Mouse (Mus musculus): ENCODE results near the gene Spsb1.

Gene Spsb1

GRCm38 (mm10) chr4:149983921-149984645, 29.2 kb upstream of the Spsb1 start:
- DNase-seq, result no peak

- DNase-seq, result no peak
Measured at GRCm38 (mm10) chr4:149982154-149982553, 27.3 kb upstream of the Spsb1 start.

GRCm38 (mm10) chr4:149979819-149980308, 25.0 kb upstream of the Spsb1 start:
- DNase-seq, result peak; percentile 85

GRCm38 (mm10) chr4:149978820-149979219, 24.0 kb upstream of the Spsb1 start:
- DNase-seq, result no peak

GRCm38 (mm10) chr4:149977801-149978544, 23.1 kb upstream of the Spsb1 start:
- DNase-seq, result no peak

GRCm38 (mm10) chr4:149977181-149977580, 22.3 kb upstream of the Spsb1 start:
- DNase-seq, result no peak

- DNase-seq, result no peak
Measured at GRCm38 (mm10) chr4:149975730-149976254, 20.9 kb upstream of the Spsb1 start.

- DNase-seq, result no peak
Measured at GRCm38 (mm10) chr4:149975291-149975690, 20.4 kb upstream of the Spsb1 start.

- no peak for DNase-seq
Measured at GRCm38 (mm10) chr4:149971393-149971792, 16.6 kb upstream of the Spsb1 start.

- no peak for DNase-seq
Measured at GRCm38 (mm10) chr4:149968526-149968925, 13.7 kb upstream of the Spsb1 start.

- no peak for DNase-seq
Measured at GRCm38 (mm10) chr4:149966963-149967362, 12.1 kb upstream of the Spsb1 start.

GRCm38 (mm10) chr4:149966252-149966651, 11.4 kb upstream of the Spsb1 start:
- DNase-seq, result no peak

- DNase-seq, result no peak
Measured at GRCm38 (mm10) chr4:149965672-149966071, 10.8 kb upstream of the Spsb1 start.

GRCm38 (mm10) chr4:149965242-149965641, 10.4 kb upstream of the Spsb1 start:
- DNase-seq, result no peak

- no peak for DNase-seq
Measured at GRCm38 (mm10) chr4:149964770-149965169, 9.9 kb upstream of the Spsb1 start.

GRCm38 (mm10) chr4:149964285-149964684, 9.4 kb upstream of the Spsb1 start:
- no peak for DNase-seq

- no peak for DNase-seq
Measured at GRCm38 (mm10) chr4:149960391-149960790, 5.5 kb upstream of the Spsb1 start.

- DNase-seq, result no peak
Measured at GRCm38 (mm10) chr4:149959816-149960215, 5.0 kb upstream of the Spsb1 start.

GRCm38 (mm10) chr4:149958566-149958965, 3.7 kb upstream of the Spsb1 start:
- DNase-seq, result peak; percentile 81

GRCm38 (mm10) chr4:149956048-149956447, 1.2 kb upstream of the Spsb1 start:
- no peak for DNase-seq

GRCm38 (mm10) chr4:149955631-149956030, 788 bp upstream of the Spsb1 start:
- DNase-seq, result peak; percentile 16

GRCm38 (mm10) chr4:149953621-149954481, 992 bp downstream of the Spsb1 start:
- peak; percentile 58 for DNase-seq

GRCm38 (mm10) chr4:149952201-149952600, 2.6 kb downstream of the Spsb1 start:
- no peak for DNase-seq
